Mouse (Mus musculus) heart, postnatal 0 days (tissue): Measurements from ENCODE around the gene Top3a.

Experiments
- CTCF ChIP-seq: IDR thresholded peaks from 2 replicates; pipeline ENCODE4 v1.5.1; 2016; ENCODE audit warnings: antibody characterized with exemption, control low read depth, low read depth
- EP300 ChIP-seq: IDR thresholded peaks from 2 replicates; pipeline ENCODE4 v1.6.1; 2016; ENCODE audit warnings: antibody characterized with exemption, low read depth

DNA sequence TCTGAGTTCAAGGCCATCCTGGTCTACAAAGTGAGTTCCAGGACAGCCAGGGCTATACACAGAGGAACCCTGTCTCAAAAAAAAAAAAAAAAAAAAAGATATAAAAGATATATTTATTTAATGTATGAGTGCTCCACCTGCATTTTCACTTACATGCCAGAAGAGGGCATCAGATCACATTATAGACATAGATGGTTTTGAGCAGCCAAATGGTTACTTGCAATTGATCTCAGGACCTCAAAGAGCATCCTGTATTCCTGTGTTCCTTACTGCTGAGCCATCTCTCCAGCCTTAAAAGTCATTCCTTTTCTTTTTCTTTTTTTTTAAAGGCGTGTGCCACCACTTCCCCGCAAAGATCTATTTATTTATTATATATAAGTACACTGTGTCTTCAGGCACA, 79.6 kb downstream of the Top3a start:
- no peak for TF ChIP-seq EP300
- peak; percentile 61 for TF ChIP-seq CTCF
